Mouse (Mus musculus) megakaryocyte, embryonic 14.5 days (primary cell): Measurements from ENCODE around the gene Trpm8.

Experiments used
- FLI1 ChIP-seq: IDR thresholded peaks from 2 replicates; pipeline ENCODE4 v1.6.1; 2012; ENCODE audit warnings: low read length, inconsistent platforms, mixed read lengths
- GATA1 ChIP-seq: IDR thresholded peaks from 3 replicates; pipeline ENCODE4 v1.6.1; 2012; ENCODE audit warnings: mixed read lengths, low read length, inconsistent platforms, borderline replicate concordance

DNA sequence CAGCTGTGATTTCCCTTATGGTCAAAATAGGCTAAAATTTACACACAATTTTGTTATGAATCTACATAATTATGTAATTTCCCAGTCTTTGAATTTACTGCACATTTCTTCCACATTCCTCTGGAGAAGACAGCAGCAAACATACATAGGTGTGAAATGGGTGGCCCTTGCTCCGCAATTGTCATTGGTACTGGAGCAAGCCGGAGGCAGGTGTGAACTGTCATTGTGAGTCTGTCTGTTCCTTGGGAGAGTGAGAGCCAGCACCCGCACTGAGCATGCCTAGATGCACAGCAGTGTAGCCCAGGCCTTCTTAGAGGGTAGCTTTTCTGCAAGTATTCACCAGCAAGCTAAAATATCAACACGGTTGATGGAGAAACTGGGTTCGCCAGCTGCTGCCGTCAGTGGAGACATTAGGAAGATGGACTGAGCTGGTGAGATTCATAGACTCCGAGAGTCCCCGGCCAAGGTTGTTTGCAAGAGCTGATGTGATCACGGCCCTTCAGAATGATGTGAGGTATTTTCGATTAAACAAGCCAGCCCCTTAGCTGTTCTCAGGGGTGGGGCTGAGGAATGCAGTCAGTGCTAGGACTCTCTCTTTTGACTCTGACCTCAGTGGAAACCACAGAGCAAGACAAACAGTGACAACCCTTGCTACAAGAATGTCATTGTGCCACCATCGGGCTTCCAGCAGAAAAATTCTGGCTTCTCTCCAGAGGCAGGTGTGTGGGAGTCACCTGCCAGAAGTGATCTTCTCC lies 150.7 kb downstream of the Trpm8 start:
- TF ChIP-seq GATA1: no peak
- no peak for TF ChIP-seq FLI1
